Mouse (Mus musculus): Measurements from ENCODE around the gene Man2a2.

- TF ChIP-seq CTCF (IDR thresholded peaks at IDR 0.05) = no peak
- TF ChIP-seq EP300 (IDR thresholded peaks at IDR 0.05) = no peak
Measured at GRCm38 (mm10) chr7:80401860-80402641, 30.9 kb upstream of the Man2a2 start.

Measured in lung, postnatal 0 days (tissue).